Mouse (Mus musculus): Measurements from ENCODE around the gene Il10rb.

DNA sequence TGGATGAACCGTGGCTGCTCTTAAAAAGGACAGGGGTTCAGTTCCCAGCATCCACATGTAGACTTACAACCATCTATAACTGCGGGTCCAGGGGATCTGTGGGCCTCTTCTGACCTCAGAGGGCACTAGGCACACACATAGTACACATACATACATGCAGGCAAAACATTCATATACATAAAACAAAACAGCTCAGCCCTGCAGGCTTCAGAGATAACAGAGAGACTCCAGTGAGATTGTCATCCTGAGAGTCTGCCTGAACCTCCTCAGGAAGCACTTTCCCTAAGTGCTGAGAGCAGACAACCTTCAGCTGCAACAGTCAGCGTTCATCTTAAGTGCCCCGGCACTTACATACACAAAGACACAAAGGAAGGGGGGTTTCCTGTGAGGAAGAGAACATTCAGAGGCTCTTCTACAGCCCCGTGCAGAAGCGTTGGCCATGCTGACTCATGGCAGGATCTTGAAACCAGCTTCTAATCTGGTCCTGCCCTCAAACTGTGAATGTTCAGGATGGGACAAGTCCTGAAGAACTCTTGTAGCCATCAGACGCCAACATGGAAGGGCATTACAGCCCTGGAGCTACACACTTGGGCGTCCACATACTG lies 27.5 kb downstream of the Il10rb start:
- no peak for TF ChIP-seq CTCF (IDR thresholded peaks at IDR 0.05; ENCODE audit: control insufficient read depth, insufficient read depth, low read length)
- TF ChIP-seq POLR2A (IDR thresholded peaks at IDR 0.05; ENCODE audit: borderline replicate concordance, control insufficient read depth, low read depth, low read length): no peak
